Mouse (Mus musculus): ENCODE measurements at regions not wholly inside any gene's neighbourhood (a gene's known extent, or its start where the extent isn't known, plus 50 kb on each side); places are given as distances from the start of the nearest gene placed in this dataset.

GRCm38 (mm10) chr12:54577235-54577634, 79.1 kb downstream of the Sptssa start:
- 38% methylated on average over 5 of the region's 5 CpGs for WGBS
- Histone ChIP-seq H3K27ac (ENCODE audit: control insufficient read depth, insufficient read depth, low read depth, low read length, poor library complexity) (no peak overlapping the region), H3K4me1 (ENCODE audit: control insufficient read depth, insufficient read depth, low read length) (no peaks in the 10 kb centered on the region), H3K4me3 (replicated peaks; ENCODE audit: control insufficient read depth, low read depth, low read length) (no peak overlapping the region)
- no peak for TF ChIP-seq POLR2A (IDR thresholded peaks at IDR 0.05; ENCODE audit: borderline replicate concordance, control insufficient read depth, low read depth, low read length)
- TF ChIP-seq CTCF (IDR thresholded peaks at IDR 0.05; ENCODE audit: control insufficient read depth, insufficient read depth, low read length), result no peak

DNA sequence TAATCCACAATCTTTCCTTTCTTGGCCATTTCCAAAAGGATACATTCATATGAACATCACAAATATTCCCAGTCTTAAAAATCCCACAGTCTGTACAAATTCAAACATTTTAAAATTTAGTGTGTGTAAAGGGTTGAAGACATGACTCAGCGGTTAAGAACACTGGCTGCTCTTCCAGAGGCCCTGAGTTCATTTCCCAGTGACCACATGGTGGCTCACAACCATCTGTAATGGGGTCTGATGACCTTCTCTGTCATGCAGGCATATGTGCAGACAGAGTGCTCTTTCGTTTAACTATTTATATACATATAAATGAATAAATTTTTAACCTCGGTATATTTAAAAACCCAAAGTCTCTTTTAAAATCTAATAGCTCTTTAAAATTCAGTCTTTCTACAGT, 79.6 kb downstream of the Sptssa start:
- 44% methylated on average over 3 of the region's 3 CpGs for WGBS
- TF ChIP-seq CTCF (IDR thresholded peaks at IDR 0.05; ENCODE audit: control insufficient read depth, insufficient read depth, low read length) (no peak), POLR2A (IDR thresholded peaks at IDR 0.05; ENCODE audit: borderline replicate concordance, control insufficient read depth, low read depth, low read length) (no peak)
- Histone ChIP-seq H3K27ac (ENCODE audit: control insufficient read depth, insufficient read depth, low read depth, low read length, poor library complexity) (no peak overlapping the region), H3K4me3 (replicated peaks; ENCODE audit: control insufficient read depth, low read depth, low read length) (no peak overlapping the region), H3K4me1 (ENCODE audit: control insufficient read depth, insufficient read depth, low read length) (no peaks in the 10 kb centered on the region)

DNA sequence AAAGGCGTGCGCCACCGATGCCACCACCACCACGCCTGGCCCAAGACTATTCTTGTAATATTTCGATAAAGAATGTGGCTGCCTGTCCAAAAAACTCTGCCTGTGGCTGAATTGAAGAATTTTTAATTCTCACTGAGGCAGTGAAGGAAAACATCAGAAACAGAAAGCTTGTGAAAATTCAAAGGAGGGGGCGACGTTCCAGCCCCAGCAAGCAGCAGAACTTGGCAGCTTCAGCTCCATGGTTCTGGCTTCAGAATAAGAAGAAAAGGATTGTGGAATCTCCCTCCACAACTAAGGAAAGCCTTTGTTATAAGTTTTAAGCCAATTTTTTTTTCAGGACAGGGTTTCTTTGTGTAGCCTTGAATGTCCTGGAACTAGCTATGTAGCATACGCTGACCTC, 83.5 kb downstream of the Sptssa start:
- TF ChIP-seq POLR2A (IDR thresholded peaks at IDR 0.05; ENCODE audit: borderline replicate concordance, control insufficient read depth, low read depth, low read length) (no peak), CTCF (IDR thresholded peaks at IDR 0.05; ENCODE audit: control insufficient read depth, insufficient read depth, low read length) (no peak)
- no peaks in the 10 kb centered on the region for H3K4me1 ChIP-seq (ENCODE audit: control insufficient read depth, insufficient read depth, low read length)
- WGBS, result 95% methylated on average over 8 of the region's 8 CpGs
- H3K4me3 ChIP-seq (replicated peaks; ENCODE audit: control insufficient read depth, low read depth, low read length), result no peak overlapping the region
- H3K27ac ChIP-seq (ENCODE audit: control insufficient read depth, insufficient read depth, low read depth, low read length, poor library complexity), result no peak overlapping the region

DNA sequence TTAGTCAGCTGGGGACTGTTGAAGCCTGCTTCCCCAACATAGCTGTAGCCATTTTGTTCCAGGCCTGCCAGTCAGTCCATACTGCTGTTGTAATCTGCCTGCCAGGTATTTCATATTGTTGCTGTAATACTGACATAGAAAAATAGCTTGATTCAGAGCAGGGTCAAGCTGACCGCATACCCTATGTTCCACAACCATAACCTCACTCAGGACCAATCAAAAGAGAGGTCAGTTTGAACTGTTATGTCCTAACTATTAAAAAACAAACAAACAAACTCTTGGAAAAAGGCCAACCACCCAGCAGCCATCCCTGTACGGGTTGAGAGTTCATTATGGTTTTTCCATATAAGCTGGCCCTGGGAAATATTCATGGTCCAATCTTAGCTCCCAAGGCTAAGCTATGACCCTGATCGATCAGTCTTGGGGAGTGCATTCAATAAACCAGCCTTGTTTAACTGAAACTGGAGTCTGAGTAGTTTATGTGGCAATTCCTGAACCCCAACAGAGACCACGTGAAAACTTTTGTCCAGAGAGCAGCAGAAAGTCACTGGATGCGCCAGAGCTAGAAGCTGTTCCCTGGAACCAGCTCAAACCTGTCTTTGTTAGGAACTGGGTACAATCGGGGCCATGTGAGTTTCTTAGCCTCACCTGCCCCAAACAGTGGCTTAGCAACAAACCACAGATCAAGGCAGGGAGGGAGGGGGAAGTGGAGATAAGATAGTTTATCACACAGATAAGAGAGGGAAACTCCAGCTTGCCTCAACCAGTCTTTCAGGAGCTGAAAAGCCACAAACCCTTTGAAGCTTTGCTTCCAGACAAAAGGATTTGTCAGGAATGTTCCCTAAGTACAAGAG, 88.1 kb downstream of the Sptssa start:
- 61% methylated on average over 6 of the region's 6 CpGs for WGBS
- Histone ChIP-seq H3K4me3 (replicated peaks; ENCODE audit: control insufficient read depth, low read depth, low read length) (no peak overlapping the region), H3K4me1 (ENCODE audit: control insufficient read depth, insufficient read depth, low read length) (peaks cover 2% of the 10 kb centered on the region), H3K27ac (ENCODE audit: control insufficient read depth, insufficient read depth, low read depth, low read length, poor library complexity) (no peak overlapping the region)
- TF ChIP-seq CTCF (IDR thresholded peaks at IDR 0.05; ENCODE audit: control insufficient read depth, insufficient read depth, low read length) (no peak), POLR2A (IDR thresholded peaks at IDR 0.05; ENCODE audit: borderline replicate concordance, control insufficient read depth, low read depth, low read length) (no peak)

DNA sequence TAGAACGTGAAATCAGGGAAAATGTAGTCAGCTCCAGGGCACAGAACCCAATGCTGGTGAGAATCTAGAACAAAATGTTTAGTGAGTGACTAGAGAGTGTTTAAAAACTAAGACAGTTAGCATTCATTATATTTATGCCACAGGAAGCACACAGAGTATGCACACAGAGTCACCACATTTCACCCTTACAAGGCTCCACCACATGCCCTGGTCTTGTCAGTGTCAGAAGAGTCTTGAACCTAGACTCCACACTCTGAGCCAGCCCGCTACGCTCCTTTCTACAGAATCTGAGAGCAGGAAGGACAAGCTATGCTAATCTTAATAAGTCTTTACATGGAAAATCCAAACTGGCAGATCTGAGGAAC, 89.0 kb downstream of the Sptssa start:
- 86% methylated on average over 3 of the region's 3 CpGs for WGBS
- Histone ChIP-seq H3K4me1 (ENCODE audit: control insufficient read depth, insufficient read depth, low read length) (peaks cover 2% of the 10 kb centered on the region), H3K4me3 (replicated peaks; ENCODE audit: control insufficient read depth, low read depth, low read length) (no peak overlapping the region), H3K27ac (ENCODE audit: control insufficient read depth, insufficient read depth, low read depth, low read length, poor library complexity) (no peak overlapping the region)
- TF ChIP-seq POLR2A (IDR thresholded peaks at IDR 0.05; ENCODE audit: borderline replicate concordance, control insufficient read depth, low read depth, low read length), result no peak
- TF ChIP-seq CTCF (IDR thresholded peaks at IDR 0.05; ENCODE audit: control insufficient read depth, insufficient read depth, low read length), result no peak

DNA sequence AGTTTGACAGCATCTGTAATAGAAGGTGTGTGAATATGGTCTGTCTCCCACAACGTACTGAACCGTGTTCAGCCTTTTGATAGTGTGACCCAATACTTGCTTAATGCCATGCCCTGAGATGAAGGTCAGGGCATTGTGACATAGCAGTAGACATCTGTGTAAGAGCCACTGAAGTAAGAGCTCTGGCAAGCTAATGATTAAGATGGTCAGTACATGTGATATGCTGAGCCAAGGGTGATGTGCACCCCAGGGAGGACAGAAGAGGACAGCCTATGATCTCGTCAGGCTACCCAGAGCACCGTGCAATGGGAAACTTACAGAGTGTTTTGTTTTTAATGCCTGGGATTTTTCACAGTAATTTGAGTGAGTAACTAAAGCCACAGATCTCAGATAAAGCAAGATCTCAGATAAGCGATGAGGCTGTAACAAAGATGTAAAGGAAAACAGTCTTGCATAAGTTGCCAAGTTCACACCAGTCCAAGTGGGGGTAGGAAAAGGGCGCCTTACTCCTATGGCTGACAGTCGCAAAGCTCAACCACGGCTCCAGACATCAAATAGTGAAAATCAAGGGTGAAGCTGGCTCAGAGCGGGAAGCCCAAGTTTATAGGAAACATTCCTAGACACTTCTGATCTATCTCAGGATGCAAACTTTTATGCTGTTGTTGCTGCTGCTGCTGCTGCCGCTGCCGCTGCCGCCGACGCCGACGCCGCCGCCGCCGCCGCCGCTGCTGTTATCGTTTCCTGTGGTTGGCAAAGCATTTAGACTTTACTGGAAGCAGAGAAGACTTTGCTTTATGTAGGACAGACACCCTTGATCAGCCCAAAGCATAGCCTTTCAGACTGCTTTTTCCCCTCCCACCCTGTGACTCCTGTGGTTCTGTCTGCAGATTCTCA, 89.6 kb downstream of the Sptssa start:
- TF ChIP-seq CTCF (IDR thresholded peaks at IDR 0.05; ENCODE audit: control insufficient read depth, insufficient read depth, low read length) (no peak), POLR2A (IDR thresholded peaks at IDR 0.05; ENCODE audit: borderline replicate concordance, control insufficient read depth, low read depth, low read length) (no peak)
- 81% methylated on average over 23 of the region's 23 CpGs for WGBS
- Histone ChIP-seq H3K4me1 (ENCODE audit: control insufficient read depth, insufficient read depth, low read length) (peaks cover 2% of the 10 kb centered on the region), H3K4me3 (replicated peaks; ENCODE audit: control insufficient read depth, low read depth, low read length) (no peak overlapping the region), H3K27ac (ENCODE audit: control insufficient read depth, insufficient read depth, low read depth, low read length, poor library complexity) (no peak overlapping the region)

DNA sequence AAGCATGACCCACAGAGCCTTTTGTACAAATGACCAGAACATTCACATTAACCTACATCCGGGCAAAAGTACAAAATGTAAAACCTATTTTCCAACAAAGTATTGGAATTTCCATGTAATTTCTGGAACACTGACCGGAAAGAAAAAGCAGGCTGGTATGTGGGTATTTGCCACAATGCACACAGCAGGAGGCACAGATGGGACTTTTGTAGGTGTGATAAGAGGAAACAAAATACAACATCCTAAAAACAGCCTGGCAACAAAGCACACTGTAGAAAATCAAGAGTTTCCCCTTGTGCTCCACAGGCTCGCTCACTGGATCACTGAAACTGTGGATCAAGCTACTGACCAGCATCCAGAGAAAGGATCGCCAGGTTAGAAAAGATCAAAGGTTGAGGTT, 94.4 kb downstream of the Sptssa start:
- Histone ChIP-seq H3K4me1 (ENCODE audit: control insufficient read depth, insufficient read depth, low read length) (peaks cover 2% of the 10 kb centered on the region), H3K27ac (ENCODE audit: control insufficient read depth, insufficient read depth, low read depth, low read length, poor library complexity) (no peak overlapping the region), H3K4me3 (replicated peaks; ENCODE audit: control insufficient read depth, low read depth, low read length) (no peak overlapping the region)
- TF ChIP-seq POLR2A (IDR thresholded peaks at IDR 0.05; ENCODE audit: borderline replicate concordance, control insufficient read depth, low read depth, low read length) (no peak), CTCF (IDR thresholded peaks at IDR 0.05; ENCODE audit: control insufficient read depth, insufficient read depth, low read length) (no peak)
- WGBS, result 79% methylated on average over 4 of the region's 4 CpGs

- H3K27ac ChIP-seq (ENCODE audit: control insufficient read depth, insufficient read depth, low read depth, low read length, poor library complexity), result no peak overlapping the region
- H3K4me1 ChIP-seq (ENCODE audit: control insufficient read depth, insufficient read depth, low read length), result no peaks in the 10 kb centered on the region
- TF ChIP-seq CTCF (IDR thresholded peaks at IDR 0.05; ENCODE audit: control insufficient read depth, insufficient read depth, low read length) (no peak), POLR2A (IDR thresholded peaks at IDR 0.05; ENCODE audit: borderline replicate concordance, control insufficient read depth, low read depth, low read length) (no peak)
- H3K4me3 ChIP-seq (replicated peaks; ENCODE audit: control insufficient read depth, low read depth, low read length), result no peak overlapping the region
- 8% methylated on average over 2 of the region's 2 CpGs for WGBS
These were observed 98.3 kb downstream of the Sptssa start for GRCm38 (mm10) chr12:54558106-54558505.
